Mouse (Mus musculus): ENCODE measurements around the gene Hoxb4. TPM values are rescaled to one million over a fixed set of nuclear protein-coding genes. Genes with fewer than 3 reads are reported as not detected.

The Hoxb4 gene
- polyA plus RNA-seq, 1 experiment, result 7.9 TPM

DNA sequence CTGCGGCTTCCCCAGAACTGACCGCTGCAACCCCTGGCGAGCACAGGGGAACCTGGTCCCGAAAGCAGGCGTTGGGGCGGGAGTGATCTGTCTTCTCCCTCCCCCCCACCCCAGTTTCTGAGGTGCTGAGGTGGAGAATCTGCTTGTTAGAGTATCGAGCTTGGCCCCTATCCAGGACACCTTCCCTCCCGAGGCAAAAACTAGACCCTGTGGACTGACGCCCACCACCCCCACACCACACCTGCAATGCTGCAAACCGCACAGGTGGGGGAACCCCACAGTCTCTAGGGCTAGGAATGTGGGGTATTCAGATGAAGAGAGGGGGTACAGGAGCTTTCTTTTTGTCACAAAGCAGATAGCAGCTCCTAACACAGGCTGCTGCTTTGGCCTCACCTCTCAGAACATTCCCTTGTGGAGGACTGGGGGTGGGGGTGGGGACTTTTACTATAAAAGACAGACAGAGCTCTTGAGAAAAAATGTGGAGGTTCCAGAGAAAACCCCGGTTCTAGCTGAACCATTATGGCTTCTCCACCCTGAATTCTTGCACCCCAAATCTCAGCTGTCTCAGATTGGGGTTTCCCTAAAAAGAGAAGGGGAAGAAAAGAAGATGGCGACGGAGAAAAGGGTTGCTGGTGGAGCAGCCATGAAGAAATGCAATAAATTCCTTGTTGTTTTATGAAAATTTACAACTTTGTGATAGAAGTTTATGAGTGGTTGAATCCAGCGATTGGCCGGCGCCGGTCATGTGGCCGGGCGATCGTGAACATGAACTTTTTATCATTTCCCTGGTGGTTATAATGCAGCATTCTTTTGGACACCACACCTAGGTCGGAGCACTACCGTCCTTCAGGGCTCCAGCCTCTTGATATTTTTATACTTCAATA is 26.1 kb upstream of the Hoxb4 start, which contains the start of gene Hoxb6:
Gene Hoxb6 (plus strand): TSS at position 796 of the 884 bp plus-strand sequence.
- TF ChIP-seq CTCF (IDR thresholded peaks at IDR 0.05; ENCODE audit: low read depth, low read length), result no peak
- no peak within 1 kb of the TSS for H3K4me3 ChIP-seq (ENCODE audit: insufficient read depth, low read length)
- H3K27ac ChIP-seq (ENCODE audit: insufficient read depth, low read depth, low read length), result no peak within 1 kb of the TSS
- H3K4me1 ChIP-seq (ENCODE audit: control insufficient read depth, insufficient read depth, low read length), result no peaks in the 10 kb centered on the region

GRCm38 (mm10) chr11:96292565-96293301 is 25.3 kb upstream of the Hoxb4 start:
- H3K4me3 ChIP-seq (ENCODE audit: insufficient read depth, low read length), result no peak overlapping the region
- no peaks in the 10 kb centered on the region for H3K4me1 ChIP-seq (ENCODE audit: control insufficient read depth, insufficient read depth, low read length)
- H3K27ac ChIP-seq (ENCODE audit: insufficient read depth, low read depth, low read length), result no peak overlapping the region
- TF ChIP-seq POLR2A (IDR thresholded peaks at IDR 0.05; ENCODE audit: borderline replicate concordance, low read depth, low read length) (no peak), CTCF (IDR thresholded peaks at IDR 0.05; ENCODE audit: low read depth, low read length) (no peak)

GRCm38 (mm10) chr11:96293302-96293921 is 24.7 kb upstream of the Hoxb4 start:
- no peaks in the 10 kb centered on the region for H3K4me1 ChIP-seq (ENCODE audit: control insufficient read depth, insufficient read depth, low read length)
- H3K4me3 ChIP-seq (ENCODE audit: insufficient read depth, low read length), result no peak overlapping the region
- TF ChIP-seq CTCF (IDR thresholded peaks at IDR 0.05; ENCODE audit: low read depth, low read length), result no peak
- TF ChIP-seq POLR2A (IDR thresholded peaks at IDR 0.05; ENCODE audit: borderline replicate concordance, low read depth, low read length), result no peak
- no peak overlapping the region for H3K27ac ChIP-seq (ENCODE audit: insufficient read depth, low read depth, low read length)

DNA sequence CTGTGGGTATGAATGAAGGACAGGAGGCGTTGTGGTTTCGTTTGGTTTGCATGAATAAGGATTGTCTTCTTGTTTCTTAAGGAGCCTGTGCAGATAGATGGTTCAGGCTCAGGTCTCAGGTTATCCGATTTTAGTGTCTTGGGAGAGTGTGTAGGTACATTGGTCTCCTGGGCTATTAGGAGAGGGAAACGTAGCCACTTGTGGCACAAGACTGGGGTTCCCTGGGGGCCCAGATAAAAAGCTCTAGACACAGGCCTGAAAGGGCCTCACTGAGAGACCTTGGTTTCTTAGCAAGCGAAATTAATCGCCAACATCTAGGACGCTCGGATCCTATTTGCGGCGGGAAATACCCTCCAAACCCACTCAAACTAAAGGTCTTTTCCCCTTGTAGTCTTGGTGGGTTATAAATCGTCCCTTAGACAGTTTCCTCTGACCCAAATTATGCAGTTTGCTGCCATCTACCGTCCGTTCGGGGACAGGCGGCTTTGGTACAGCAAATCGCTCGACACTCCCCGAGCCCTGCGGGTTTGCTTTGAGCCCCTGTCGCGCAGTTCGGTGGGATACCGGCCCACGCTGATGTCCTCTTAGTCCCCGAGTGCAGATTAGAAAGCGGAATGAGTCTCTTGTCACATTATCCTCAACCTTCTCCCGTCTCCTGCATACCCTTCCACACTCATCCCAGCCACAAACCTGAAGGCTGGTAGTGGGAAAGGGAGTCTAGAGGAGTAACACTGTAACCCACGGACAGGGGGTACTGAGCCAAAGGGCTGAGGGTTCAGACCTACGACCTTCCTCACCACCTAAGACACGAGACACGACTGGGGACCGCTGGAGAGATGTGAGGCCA is 23.6 kb upstream of the Hoxb4 start:
- TF ChIP-seq POLR2A (IDR thresholded peaks at IDR 0.05; ENCODE audit: borderline replicate concordance, low read depth, low read length), result no peak
- TF ChIP-seq CTCF (IDR thresholded peaks at IDR 0.05; ENCODE audit: low read depth, low read length), result peak; percentile 58
- Histone ChIP-seq H3K4me3 (ENCODE audit: insufficient read depth, low read length) (no peak overlapping the region), H3K27ac (ENCODE audit: insufficient read depth, low read depth, low read length) (no peak overlapping the region), H3K4me1 (ENCODE audit: control insufficient read depth, insufficient read depth, low read length) (no peaks in the 10 kb centered on the region)

GRCm38 (mm10) chr11:96295092-96295835 is 22.8 kb upstream of the Hoxb4 start:
- Histone ChIP-seq H3K27ac (ENCODE audit: insufficient read depth, low read depth, low read length) (no peak overlapping the region), H3K4me3 (ENCODE audit: insufficient read depth, low read length) (no peak overlapping the region), H3K4me1 (ENCODE audit: control insufficient read depth, insufficient read depth, low read length) (no peaks in the 10 kb centered on the region)
- TF ChIP-seq CTCF (IDR thresholded peaks at IDR 0.05; ENCODE audit: low read depth, low read length) (no peak), POLR2A (IDR thresholded peaks at IDR 0.05; ENCODE audit: borderline replicate concordance, low read depth, low read length) (no peak)

DNA sequence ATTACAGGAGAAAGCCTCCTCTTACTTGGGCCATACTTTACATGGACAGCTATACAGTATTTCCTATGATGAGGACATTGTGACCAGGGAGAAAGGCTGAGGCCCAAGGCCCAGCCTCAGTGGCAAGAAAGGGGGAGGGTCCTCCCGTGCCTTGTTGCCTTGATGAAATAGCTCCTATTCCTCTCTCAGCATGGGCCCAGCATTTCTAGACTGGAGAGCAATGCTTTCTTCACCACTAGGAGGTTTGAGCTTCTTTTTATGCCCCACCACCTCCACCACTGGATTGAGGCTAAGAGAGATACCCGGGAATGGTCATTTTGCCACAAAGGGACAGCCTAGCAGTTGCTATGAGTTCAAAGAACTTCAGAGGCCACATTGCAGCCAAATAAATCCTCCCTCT is 21.1 kb upstream of the Hoxb4 start:
- Histone ChIP-seq H3K4me1 (ENCODE audit: control insufficient read depth, insufficient read depth, low read length) (no peaks in the 10 kb centered on the region), H3K4me3 (ENCODE audit: insufficient read depth, low read length) (no peak overlapping the region), H3K27ac (ENCODE audit: insufficient read depth, low read depth, low read length) (no peak overlapping the region)
- TF ChIP-seq CTCF (IDR thresholded peaks at IDR 0.05; ENCODE audit: low read depth, low read length) (no peak), POLR2A (IDR thresholded peaks at IDR 0.05; ENCODE audit: borderline replicate concordance, low read depth, low read length) (no peak)

GRCm38 (mm10) chr11:96297428-96297827 is 20.6 kb upstream of the Hoxb4 start:
- H3K4me3 ChIP-seq (ENCODE audit: insufficient read depth, low read length), result no peak overlapping the region
- TF ChIP-seq CTCF (IDR thresholded peaks at IDR 0.05; ENCODE audit: low read depth, low read length), result no peak
- no peak for TF ChIP-seq POLR2A (IDR thresholded peaks at IDR 0.05; ENCODE audit: borderline replicate concordance, low read depth, low read length)
- no peak overlapping the region for H3K27ac ChIP-seq (ENCODE audit: insufficient read depth, low read depth, low read length)
- H3K4me1 ChIP-seq (ENCODE audit: control insufficient read depth, insufficient read depth, low read length), result no peaks in the 10 kb centered on the region

DNA sequence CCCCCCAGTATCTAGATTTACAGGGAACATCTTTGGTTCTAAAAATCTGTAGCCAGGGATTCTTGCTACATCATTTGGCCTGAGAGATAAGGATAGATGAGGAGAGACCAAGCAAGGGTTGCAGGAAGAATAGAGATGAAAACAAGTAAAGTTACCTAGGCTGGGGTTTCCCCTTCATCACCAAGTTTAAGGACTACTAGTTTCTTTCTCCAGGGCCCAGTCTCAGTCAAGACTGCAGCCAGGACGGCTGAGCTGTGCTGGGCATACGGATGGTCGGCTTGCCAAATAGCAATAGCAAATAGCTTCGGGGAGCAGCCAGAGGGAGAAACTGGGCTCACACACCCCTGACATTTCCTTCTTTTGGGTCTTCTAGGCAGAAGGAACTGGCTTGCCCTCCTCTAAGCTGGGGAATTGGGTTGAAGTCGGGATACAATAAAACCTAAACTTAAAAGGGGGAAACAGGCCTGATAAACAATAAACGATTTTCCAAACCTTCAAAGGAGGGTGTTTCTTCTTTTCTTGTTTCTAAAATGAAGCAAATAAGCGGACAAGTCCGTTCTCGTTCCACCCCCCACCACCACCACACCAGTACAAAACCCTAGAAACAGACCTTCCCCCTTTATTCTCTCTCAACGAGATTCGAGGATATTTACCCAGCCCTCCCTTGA is 20.0 kb upstream of the Hoxb4 start:
- TF ChIP-seq CTCF (IDR thresholded peaks at IDR 0.05; ENCODE audit: low read depth, low read length) (no peak), POLR2A (IDR thresholded peaks at IDR 0.05; ENCODE audit: borderline replicate concordance, low read depth, low read length) (no peak)
- no peak overlapping the region for H3K4me3 ChIP-seq (ENCODE audit: insufficient read depth, low read length)
- no peaks in the 10 kb centered on the region for H3K4me1 ChIP-seq (ENCODE audit: control insufficient read depth, insufficient read depth, low read length)
- no peak overlapping the region for H3K27ac ChIP-seq (ENCODE audit: insufficient read depth, low read depth, low read length)

All from bone marrow macrophage, adult 2 months (primary cell).